Mouse (Mus musculus) adrenal gland, postnatal 25 days (tissue): ENCODE measurements around the gene Rtl8b. TPM values are rescaled to one million over a fixed set of nuclear protein-coding genes. Genes with fewer than 3 reads are reported as not detected.
"Not testable (repeated sequence)": the region's sequence is repeated elsewhere in the genome, so short reads cannot be mapped to it uniquely, and the experiment has no call there.

Source experiments
- DNase-seq: peaks from one replicate; pipeline ENCODE4 v3.0.0; 2021; ENCODE audit warnings: mixed read lengths
- long read RNA-seq: library from polyadenylated mRNA; stranded (forward); transcript quantifications from one replicate; pipeline ENCODE4 v2.0.0, GENCODE M21; 2021
- total RNA-seq: library from RNA; stranded (reverse); gene quantifications from 2 replicates; pipeline ENCODE4 v1.2.3, GENCODE M21; 2021

Gene Rtl8b
- 79.2 and 90.0 TPM in 2 replicates for total RNA-seq
- long read RNA-seq, transcript Rtl8b-201 (1 exons, 1,232 nt), result major isoform, 24 of 25 reads
- long read RNA-seq, partial matches to known transcripts, result 0 of 25 reads
- long read RNA-seq, other reads (novel, unspliced or antisense), result 1 of 25 reads

DNA sequence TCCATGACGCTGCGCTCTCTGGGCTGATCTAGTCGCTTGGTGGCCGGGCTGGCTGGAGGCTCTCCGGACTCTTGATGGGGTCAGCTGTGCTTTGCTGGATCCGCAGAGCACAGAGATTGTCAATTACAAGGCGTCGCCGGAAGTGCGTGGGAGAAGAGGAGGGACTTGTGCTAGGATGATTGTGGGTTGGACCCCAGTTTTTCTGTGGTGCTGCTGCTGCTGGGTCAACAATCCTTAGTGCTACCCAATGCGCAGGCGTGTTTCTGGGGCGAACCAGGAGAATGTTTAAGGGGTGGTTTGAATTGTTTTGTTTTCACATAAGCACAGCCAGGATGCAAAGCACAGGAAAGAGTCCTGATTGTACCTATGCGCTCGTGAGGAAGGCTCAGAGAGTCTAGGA, at the start of gene Rtl8b:
Gene Rtl8b, minus strand, starts transcription at position 115 of the 400 bp plus-strand sequence.
- DNase-seq, result peak; percentile 77

DNA sequence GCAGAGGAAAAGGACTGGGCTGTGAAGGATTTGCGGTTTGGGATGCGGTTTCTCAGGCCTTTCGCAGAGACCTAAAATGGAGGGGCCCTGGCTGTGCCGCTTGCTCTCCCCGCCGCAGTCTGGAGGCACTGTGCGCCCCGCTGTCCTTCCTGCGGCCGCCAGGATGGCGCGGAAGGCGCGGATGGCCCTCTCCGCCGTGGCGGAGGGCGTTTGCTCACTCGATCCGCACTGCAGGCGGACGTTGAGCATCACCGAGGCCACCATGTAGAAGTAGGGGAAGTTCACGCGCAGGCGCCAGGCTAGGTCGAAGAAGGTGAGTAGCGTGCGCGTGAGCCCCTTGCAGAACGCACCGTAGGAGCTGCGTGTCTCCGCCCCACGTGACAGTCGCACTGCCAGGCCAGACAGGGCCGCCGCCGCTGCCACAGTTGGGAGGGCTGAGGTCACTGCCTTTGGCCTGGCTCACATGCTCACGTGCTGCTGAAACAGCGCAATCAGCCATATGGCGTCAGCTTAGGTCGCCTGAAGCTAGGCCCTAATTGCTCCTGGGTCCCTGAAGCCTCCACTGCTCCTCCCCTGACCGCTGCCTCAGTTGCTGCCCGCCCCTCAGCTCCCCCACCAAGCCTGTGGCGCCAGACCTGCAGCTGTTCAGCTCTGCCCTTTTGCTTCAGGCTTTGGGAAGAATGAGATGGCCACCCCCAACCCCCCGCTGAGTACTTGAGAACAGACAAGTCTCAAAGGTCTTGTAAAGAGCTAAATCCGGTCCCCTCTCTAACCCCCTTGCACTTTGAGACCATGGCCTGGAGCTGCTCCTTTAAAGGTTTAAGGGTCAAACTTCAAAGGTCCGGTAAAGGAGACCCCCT, 46.3 kb upstream of the Rtl8b start:
- DNase-seq, result peak; percentile 55

DNA sequence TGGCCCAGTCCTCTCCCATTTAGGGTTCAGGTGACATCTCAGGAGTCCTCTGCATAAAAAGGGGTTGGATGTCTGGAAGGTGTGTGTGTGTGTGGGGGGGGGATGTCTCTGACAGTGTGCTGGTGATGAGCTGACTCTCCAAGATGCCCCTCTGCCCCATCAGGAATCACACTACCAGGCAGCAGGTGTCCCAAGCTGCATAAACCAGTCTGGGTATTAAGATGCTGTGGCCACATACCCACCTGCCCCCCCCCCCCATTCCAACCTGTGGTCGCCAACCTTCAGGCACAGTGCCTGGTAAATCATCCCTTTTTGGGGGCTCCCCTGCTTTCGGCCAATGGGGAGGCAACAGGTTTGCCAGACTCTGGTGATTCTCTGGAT, 45.7 kb upstream of the Rtl8b start:
- no peak for DNase-seq

DNA sequence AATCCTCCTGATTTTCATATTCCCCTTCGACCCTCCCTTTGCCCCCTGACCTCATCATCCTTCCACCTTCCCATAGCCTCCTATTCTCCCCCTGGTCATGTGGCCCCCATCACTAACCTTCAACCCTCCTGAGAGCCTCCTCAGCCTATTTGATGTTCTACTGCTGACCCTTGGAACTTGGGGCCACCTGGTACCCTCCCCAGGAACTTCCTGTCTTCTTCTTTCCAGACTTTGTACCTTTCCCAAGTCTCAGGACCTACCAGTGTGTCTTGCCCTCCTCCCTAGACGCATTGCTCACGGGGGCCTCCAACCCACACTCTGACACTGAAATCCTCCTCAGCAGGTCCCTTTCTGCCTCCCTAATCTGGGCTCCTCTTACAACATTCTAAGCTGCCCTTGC, 32.5 kb upstream of the Rtl8b start:
- no peak for DNase-seq

DNA sequence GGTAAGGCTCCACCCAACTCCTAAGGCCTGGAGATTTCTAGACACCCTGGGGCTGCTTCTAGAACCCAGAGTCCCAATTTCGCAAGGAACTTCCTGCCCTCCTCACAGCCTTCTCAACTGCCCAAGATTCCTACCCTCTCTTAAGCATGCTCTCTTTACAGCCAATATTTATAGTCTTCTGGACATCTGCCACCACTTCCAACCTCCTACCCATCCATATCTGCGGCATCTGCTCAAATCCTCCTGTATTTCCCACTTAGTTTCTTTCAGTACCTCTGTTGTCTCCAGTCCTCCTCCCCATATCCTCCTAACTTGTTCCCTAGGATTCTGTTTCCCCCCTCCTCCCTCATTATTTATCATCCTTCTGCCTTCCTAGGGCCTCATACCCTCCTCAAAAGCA, 29.0 kb upstream of the Rtl8b start:
- no peak for DNase-seq

DNA sequence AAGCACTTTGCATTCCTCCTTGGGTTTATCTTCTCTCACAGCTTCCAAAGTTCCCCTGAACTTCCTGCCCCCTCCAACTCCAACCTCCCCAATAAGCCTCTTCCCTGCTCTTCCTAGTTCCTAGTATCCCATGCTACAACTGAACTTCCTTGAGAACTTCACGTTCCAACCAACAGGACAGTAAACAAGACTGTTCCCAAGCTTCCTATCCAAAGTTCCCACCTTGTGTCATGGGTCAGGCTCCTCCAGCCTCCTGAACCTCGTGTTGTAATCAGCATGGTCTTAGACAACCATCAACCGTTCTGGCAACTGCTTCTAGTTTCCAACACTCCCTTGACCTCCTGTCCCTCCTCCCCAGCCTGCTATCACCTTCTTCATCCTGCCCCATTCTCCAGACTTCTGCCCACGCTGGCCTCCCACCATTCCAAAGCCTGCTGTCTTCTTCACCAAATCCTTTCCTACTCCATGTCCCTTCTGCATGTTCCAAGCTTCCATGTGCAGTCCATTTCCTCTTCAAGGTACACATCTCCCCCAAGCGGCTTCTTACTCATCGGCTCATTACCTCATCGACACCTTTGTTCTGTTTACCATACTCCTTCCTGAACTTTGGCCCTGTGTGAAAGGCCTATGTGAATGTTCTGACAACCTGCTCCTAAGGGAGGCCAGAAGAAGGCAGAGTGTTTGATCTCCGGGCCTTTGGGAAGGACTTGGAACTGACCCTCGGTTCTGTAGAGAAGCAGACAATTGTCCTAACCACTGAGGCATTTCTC, 24.0 kb upstream of the Rtl8b start:
- no peak for DNase-seq

DNA sequence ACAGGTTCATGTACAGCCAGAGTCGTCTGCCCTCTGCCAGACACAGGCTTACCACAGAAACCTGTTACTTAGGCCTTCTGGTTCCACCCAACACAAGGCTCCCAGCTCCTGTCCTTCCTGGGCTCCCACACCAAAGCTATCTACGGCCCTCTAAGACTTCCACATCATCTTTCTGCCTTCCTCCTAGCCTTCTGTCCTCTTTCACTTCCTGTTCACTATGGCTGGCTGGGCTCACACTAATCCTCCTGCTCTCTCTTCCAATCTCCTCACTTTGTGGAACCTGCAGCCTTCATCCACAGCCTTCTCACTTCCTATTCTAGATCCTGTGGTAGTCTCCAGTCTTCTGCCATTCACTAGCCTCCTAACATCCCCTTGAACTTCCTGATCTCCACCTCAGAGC, 22.9 kb upstream of the Rtl8b start:
- no peak for DNase-seq

DNA sequence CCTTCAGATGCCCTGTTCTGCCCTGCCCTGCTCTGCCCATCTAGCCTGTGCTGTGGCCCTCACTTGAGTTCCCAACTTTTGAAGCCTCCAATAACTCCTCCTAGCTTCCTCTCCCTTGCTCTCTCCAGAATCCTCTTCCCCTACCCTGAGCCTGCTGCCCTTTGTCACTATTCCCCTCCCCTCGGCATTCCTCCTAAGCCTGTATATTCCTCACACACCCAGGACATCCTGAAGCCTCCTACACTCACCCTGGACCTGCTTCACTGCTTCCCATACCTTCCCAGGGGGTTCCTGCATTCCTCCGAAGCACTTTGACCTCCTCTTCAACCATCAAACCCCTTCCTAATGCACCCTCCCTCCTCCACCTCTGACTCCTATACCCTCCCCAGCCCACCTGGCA, 21.9 kb upstream of the Rtl8b start:
- DNase-seq, result no peak

DNA sequence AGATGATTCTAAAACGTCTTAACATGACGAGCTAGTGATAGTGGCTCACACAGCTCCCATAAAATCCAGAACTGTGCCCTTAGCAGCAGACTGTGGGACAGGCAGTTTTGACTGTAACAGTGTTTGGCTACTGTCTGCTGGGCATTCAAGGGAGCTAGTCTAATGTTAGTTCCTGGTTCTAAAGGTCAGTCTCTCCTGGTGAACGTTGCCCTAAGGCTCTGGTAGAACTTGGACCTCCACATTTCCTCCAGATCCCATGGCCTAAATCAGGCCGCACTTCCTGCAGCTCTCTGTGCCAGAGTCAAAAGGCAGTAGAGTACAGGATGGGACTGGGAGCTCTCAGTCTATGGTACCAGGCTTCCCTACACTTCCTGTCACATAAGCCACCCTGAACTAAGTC, 14.5 kb upstream of the Rtl8b start:
- DNase-seq, result not testable (repeated sequence)

DNA sequence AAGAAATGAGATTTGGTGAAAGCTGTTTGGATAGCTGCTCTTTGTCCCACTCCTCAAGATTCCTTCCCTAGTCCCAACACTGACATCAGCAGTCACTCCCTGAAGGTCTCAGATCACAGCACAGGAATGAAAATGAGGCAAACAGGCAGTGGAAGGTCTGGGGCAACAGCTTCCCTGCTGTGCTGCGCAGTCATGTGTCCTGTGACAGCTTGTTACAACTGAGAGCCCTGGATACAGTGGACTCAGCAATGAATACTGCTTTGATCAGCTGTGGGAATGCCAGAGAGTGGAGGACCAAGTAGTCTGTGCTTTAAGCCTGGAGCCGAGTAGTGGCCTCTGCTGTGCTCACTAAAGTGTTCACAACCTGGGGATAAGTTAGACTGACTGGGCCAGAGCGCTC, 12.4 kb upstream of the Rtl8b start:
- DNase-seq, result not testable (repeated sequence)

DNA sequence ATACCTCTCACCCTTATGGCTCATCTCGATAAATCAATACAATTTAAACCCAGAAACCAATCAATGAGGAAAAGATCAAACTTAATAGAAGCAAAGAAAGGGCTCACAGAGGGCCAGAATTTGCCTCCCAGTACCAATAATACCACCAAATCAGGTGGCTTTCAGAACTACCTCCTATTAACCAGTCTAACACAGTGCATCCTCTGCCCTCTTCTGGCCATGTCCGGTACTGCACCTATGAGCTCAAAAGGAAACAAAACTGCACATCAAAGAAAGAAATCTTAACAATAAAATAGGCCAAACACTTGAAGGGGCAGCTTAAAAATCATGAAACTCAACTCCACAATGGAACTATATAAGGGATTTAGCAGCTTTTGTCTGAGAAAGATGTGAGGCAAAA, 6.7 kb upstream of the Rtl8b start:
- DNase-seq, result peak; percentile 69

DNA sequence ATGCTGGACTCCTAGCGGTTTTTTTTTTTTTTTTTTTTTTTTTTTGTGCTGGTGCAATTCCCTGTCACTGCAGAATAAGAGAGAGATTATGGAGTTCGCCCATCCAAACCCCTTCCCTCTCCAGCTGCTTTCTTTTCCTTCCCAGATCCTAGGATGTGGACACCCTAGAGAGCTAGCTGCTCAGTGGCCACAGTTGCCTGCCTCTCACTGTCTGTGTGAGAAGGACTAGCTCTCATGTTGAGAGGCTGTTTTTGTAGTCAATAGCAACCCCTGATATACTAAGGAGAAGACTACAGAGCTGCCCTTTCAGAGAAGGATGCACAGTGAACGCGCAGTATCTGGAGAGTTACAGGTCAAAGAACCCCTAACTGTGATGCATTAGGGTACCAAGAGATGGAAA, 488 bp upstream of the Rtl8b start:
- DNase-seq, result not testable (repeated sequence)

DNA sequence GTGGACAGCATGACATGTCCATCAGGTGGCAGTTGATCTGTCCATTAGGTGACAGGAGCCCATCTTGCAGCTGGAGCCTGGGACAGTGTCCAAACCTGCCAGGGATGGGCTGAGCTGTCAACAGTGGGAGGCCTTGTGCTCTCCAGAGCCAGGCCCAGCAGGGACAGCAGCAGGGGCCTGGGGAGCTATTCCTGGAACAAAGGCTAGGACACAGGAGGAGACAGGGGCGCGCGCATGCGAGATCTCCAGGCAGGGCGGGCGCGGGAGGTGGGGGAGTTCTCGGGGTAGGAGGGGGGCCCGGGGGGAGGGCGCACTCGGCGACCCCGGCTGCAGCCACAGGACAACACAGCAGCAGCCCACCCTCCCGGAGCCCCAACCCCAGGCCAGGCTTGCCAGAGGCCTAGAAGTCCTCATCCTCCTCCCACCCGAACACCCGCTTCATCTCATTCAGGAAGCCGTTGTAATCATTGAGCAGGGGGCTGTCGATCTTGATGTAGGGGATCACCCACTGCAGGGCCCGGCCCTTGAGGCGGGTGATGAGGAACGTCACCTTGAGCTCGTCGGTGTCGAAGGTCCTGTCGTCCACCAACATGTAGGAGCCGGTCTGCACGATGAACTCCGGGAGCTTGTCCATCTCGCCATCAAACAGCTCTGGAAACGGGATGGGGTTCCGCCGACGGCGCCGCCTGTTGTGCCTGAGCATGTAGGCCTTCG, 494 bp downstream of the Rtl8b start:
- not testable (repeated sequence) for DNase-seq

DNA sequence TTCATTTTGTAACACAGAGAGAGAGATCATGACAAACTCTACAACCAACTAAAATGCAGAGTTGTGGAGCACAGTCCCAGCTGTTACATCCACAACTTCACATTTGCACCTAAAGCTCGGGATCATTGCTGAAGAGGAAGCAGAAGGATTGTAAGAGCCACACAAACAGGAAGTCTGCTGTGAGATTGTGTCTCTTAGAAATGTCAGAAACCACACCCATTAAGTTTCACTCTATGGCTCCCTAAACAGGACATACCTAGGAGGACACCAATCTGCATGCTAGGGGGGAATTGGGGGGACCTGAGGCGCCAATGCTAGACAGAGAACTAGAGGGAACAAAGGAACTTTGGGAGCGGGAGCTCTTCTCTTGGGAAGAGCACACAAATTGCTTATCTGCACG, 17.3 kb downstream of the Rtl8b start:
- not testable (repeated sequence) for DNase-seq

DNA sequence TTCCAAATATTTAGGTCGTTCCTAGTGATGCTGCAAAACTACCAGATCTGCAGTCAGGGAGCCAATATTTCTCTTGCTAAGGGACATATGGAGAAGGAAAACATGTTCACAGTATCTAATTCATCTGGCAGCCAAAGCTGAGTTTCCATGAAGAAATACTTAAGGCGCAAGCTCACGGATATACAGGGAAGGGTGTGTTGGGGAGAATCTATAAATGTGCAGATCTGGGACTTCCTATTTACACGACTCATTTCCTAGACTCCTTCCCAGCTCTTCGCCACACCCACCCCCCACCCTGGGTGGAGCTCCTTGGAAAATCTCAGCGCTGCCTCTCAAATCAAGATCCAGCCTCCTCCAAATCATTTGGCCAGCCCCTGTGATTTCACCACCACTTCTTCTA, 24.3 kb downstream of the Rtl8b start:
- no peak for DNase-seq

DNA sequence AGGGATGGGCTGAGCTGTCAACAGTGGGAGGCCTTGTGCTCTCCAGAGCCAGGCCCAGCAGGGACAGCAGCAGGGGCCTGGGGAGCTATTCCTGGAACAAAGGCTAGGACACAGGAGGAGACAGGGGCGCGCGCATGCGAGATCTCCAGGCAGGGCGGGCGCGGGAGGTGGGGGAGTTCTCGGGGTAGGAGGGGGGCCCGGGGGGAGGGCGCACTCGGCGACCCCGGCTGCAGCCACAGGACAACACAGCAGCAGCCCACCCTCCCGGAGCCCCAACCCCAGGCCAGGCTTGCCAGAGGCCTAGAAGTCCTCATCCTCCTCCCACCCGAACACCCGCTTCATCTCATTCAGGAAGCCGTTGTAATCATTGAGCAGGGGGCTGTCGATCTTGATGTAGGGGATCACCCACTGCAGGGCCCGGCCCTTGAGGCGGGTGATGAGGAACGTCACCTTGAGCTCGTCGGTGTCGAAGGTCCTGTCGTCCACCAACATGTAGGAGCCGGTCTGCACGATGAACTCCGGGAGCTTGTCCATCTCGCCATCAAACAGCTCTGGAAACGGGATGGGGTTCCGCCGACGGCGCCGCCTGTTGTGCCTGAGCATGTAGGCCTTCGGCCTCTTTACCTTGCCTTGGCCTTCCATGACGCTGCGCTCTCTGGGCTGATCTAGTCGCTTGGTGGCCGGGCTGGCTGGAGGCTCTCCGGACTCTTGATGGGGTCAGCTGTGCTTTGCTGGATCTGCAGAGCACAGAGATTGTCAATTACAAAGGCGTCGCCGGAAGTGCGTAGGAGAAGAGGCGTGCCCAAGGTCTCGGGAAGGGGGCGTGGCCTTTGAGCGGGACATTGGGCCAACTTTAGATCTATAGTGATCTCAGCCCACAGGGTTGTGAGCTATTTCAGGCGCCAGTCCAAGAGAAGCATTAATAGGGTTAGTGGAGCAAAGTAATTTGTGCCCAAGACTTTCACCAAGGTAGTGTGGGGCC, 26.9 kb downstream of the Rtl8b start, which contains the start of gene Rtl8a:
Gene Rtl8a, minus strand, starts transcription at position 703 of the 982 bp plus-strand sequence.
- peak; percentile 81 for DNase-seq

DNA sequence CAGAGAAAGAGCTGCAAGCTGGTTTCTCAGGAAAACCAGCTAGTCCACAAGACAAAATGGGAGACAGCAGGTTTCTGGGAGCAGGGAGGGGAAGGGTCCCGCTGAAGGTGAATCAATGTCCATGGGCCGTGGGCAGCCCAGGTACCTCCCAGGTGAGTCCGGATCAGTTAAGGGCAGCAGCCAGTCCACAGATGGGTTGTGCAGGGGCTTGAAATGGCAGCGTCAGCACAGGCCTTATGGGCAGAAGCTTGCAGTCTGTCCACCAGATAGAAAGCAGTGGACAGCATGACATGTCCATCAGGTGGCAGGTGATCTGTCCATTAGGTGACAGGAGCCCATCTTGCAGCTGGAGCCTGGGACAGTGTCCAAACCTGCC, 27.6 kb downstream of the Rtl8b start:
- DNase-seq, result not testable (repeated sequence)

DNA sequence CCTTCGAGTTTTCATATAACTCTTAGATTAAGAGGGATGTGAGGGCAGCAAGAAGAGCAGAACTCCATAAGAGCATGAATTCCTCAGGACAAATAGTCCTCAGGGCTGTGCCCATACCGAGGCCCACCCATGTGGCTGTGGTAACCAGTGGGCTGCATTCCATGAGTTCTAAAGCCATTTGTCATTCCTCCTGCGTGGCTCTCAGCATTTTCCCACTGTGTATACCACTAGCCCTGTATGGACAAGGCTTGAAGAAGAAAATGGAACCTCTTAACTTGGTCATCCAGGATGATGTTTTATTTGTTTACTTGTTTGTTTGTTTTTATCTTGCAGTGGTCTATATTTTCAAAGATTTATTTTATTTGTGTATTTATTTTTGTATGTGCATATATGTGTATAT, 32.1 kb downstream of the Rtl8b start:
- not testable (repeated sequence) for DNase-seq
